Mouse (Mus musculus) midbrain, embryonic 11.5 days (tissue): ENCODE measurements around the gene Prdm15. TPM values are rescaled to one million over a fixed set of nuclear protein-coding genes. Genes with fewer than 3 reads are reported as not detected.
A peak's percentile ranks its signal among the peaks of the same experiment; 100 is the strongest.

Experiments
- ATAC-seq: fragments of 200-750 bp; cut with Nextera tagmentation; 2 replicates; pipeline ENCODE4 v1.8.0; 2017; ENCODE audit warnings: moderate TSS enrichment, moderate library complexity; ENCODE audit not compliant: low FRiP score
- DNase-seq: peaks from one replicate; pipeline ENCODE4 v3.0.0; 2015; ENCODE audit warnings: low spot score; ENCODE audit errors: missing footprints
- H3K27ac ChIP-seq: fragments of 300-500 bp; sonication (generic); 2 replicates; pipeline ENCODE4 v1.5.1; 2014; ENCODE audit warnings: low read depth, low read length
- H3K27me3 ChIP-seq: fragments of 300-500 bp; sonication (generic); 2 replicates; pipeline ENCODE4 v1.6.1; 2014; ENCODE audit warnings: mild to moderate bottlenecking, low read length, moderate library complexity, mixed read lengths; ENCODE audit not compliant: control insufficient read depth, insufficient read depth
- H3K36me3 ChIP-seq: fragments of 300-500 bp; sonication (generic); 2 replicates; pipeline ENCODE4 v1.6.1; 2014; ENCODE audit warnings: mild to moderate bottlenecking, low read length, moderate library complexity, mixed read lengths; ENCODE audit not compliant: control insufficient read depth, insufficient read depth
- H3K4me1 ChIP-seq: fragments of 300-500 bp; sonication (generic); 2 replicates; pipeline ENCODE4 v1.6.1; 2014; ENCODE audit warnings: low read length; ENCODE audit not compliant: control insufficient read depth, insufficient read depth
- H3K4me2 ChIP-seq: fragments of 300-500 bp; sonication (generic); 2 replicates; pipeline ENCODE4 v1.6.1; 2014; ENCODE audit warnings: mild to moderate bottlenecking, moderate library complexity
- H3K4me3 ChIP-seq: fragments of 300-500 bp; sonication (generic); 2 replicates; pipeline ENCODE4 v1.5.1; 2014; ENCODE audit warnings: low read depth, low read length
- H3K9ac ChIP-seq: fragments of 300-500 bp; sonication (generic); 2 replicates; pipeline ENCODE4 v1.6.1; 2014; ENCODE audit warnings: low read length
- H3K9me3 ChIP-seq: fragments of 300-500 bp; sonication (generic); 2 replicates; pipeline ENCODE4 v1.6.1; 2016; ENCODE audit warnings: low read length; ENCODE audit not compliant: control insufficient read depth
- WGBS: fragments of 180-500 bp; shearing (Covaris S2); extraction: QIAGEN DNeasy Blood & Tissue Kit; methylation state at CpG from one replicate; pipeline ENCODE4 v1.1.7; 2014; 5-methylcytosine and 5-hydroxymethylcytosine counted together
- polyA plus RNA-seq: library from polyadenylated mRNA; unstranded; fragments of >200 nt; fragmentation: Nextera tagmentation; extraction: Ambion mirVana; gene quantifications from 2 replicates; pipeline ENCODE4 v1.2.1, GENCODE M21; 2014

The Prdm15 gene
- polyA plus RNA-seq, 1 experiment from 2014 or later, result 12.2 TPM

DNA sequence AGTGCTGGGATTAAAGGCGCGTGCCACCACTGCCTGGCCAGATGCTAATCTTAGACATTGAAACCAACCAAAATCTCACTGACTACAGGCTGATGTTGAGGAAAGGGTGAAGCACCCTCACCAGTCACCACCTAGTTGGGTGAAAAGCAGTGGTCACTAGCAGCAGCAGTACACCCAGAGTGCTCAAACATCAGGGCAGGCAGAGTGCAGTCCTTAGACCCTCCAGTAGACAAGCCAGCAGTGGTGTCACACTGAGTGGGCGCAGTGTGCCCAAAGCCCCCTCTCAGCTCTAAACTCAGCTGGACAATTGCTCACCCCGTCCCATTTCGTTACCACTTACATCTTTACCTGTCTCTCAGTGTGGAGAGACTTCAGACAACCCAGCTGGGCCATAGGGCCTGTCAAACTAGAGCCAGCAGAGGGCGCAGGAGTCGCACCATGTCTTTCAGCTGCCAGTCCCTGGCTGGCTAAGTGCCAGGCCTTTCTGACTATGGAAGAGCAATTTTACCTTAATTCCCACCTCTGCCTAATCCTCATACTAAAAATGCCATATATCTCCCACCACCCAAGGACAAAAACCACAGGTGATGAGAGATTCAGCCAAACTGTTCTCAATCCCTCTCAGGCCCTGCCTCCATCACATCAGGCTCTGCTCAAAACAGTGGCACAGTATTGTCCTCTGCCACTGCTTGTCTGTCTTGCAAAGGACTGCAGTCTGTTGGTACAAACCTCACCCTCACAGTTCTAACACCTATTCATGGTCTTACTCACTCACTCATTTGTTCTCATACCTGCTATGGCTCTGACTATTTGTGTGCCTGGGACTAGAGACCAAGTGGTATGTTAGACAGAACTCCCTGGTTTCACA is 46.7 kb downstream of the Prdm15 start:
- H3K36me3 ChIP-seq, result peaks cover 35% of the 10 kb centered on the region
- H3K9me3 ChIP-seq, result no peaks in the 10 kb centered on the region
- no peak overlapping the region for H3K4me3 ChIP-seq
- H3K9ac ChIP-seq, result no peak overlapping the region
- H3K4me1 ChIP-seq, result no peaks in the 10 kb centered on the region
- no peak for ATAC-seq
- H3K27ac ChIP-seq, result no peak overlapping the region
- DNase-seq, result peak; percentile 93
- no peaks in the 10 kb centered on the region for H3K27me3 ChIP-seq
- WGBS, result 75% methylated on average over 7 of the region's 7 CpGs
- no peak overlapping the region for H3K4me2 ChIP-seq

DNA sequence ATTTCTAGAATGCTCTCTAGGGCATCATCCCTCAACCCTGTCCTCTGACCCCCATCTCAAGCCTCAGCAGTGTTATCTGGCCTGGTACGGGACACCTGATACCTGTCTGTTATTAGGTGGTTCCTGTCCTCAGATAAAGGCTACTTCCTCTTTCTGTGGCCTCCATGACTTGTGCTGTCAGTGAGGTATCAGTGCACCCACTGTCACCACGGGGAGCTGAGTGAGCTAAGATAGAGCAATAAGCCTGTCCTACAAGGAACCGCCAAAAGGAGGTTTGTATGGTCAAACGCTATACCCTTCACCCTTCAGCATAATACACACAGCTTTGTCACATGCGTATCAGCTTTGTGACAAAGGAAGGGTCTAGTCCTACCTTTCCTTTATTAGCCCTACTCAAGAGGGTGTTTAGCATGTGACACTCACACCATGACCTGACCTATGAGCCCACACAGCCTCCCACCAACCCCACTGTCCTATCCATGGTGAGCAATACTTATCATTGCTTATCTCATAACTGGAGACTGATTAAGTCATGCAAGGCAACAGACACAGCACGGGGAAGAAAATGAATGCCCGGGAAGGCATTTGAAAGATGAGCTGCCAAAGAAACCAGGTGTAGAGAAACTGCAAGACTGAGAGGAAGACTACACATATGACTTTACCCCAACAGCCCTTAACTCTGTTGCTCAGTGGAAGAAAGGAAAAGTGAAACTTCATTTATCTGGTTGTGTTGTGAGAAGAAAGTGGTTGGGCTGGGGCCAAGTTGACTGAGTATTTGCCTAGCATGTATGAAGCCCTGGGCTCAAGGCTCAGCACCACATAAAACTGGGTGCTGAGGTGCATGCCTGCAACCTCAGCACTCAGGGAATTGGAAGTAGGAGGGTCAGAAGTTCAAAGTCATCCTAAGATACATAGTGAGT is 53.4 kb downstream of the Prdm15 start:
- Histone ChIP-seq H3K36me3 (peaks cover 27% of the 10 kb centered on the region), H3K27ac (no peak overlapping the region), H3K9ac (no peak overlapping the region), H3K27me3 (no peaks in the 10 kb centered on the region), H3K4me1 (no peaks in the 10 kb centered on the region), H3K4me2 (no peak overlapping the region), H3K4me3 (no peak overlapping the region), H3K9me3 (no peaks in the 10 kb centered on the region)
- DNase-seq (no peak), ATAC-seq (no peak)
- 91% methylated on average over 7 of the region's 7 CpGs for WGBS

DNA sequence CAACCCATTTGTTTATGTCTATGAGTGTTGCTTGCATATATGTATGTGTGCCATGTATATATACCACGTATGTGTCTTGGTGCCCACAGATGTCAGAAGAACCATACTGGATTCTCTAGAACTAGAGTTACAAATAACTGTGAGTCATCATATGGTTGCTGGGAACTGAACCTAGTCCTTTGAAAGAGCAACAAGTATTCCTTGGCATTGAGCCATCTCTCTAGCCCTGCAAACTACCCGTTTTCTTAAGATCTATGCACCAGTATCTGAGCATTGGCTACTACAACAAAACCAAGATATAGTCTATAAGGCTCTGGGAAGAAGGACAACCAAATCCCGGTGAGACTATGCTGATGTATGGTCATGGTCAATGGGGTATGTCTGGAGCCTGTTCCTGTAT is 54.4 kb downstream of the Prdm15 start:
- ATAC-seq, result no peak
- Histone ChIP-seq H3K4me3 (no peak overlapping the region), H3K4me1 (no peaks in the 10 kb centered on the region), H3K27ac (no peak overlapping the region), H3K4me2 (no peak overlapping the region), H3K9ac (no peak overlapping the region), H3K9me3 (no peaks in the 10 kb centered on the region), H3K27me3 (no peaks in the 10 kb centered on the region), H3K36me3 (peaks cover 27% of the 10 kb centered on the region)
- WGBS, result 93% methylated on average over 3 of the region's 3 CpGs
- no peak for DNase-seq

DNA sequence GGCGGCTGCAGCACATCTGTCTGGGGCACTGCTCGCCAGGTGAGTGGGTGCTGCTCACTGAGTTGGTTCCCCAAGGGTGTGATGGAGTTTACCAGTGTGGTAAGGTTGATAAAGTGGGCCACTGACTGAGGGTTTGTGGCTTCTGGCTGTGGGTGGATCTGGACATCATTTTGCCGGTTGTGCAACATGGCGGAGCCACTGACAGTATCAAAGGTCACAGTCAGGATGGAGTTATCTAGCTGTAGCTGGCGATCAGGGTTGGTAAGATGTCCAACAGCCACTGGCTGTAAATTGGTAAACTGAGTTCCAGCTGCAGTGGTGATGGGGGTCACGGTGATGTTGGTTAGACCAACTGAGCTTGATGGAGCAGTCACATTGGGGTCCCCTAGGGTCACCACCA is 57.4 kb downstream of the Prdm15 start:
- no peaks in the 10 kb centered on the region for H3K27me3 ChIP-seq
- H3K4me2 ChIP-seq, result no peak overlapping the region
- WGBS, result 93% methylated on average over 6 of the region's 6 CpGs
- no peak overlapping the region for H3K9ac ChIP-seq
- DNase-seq (peak; percentile 64), ATAC-seq (no peak)
- H3K36me3 ChIP-seq, result peaks cover 26% of the 10 kb centered on the region
- no peak overlapping the region for H3K4me3 ChIP-seq
- H3K4me1 ChIP-seq, result no peaks in the 10 kb centered on the region
- no peak overlapping the region for H3K27ac ChIP-seq
- no peaks in the 10 kb centered on the region for H3K9me3 ChIP-seq

DNA sequence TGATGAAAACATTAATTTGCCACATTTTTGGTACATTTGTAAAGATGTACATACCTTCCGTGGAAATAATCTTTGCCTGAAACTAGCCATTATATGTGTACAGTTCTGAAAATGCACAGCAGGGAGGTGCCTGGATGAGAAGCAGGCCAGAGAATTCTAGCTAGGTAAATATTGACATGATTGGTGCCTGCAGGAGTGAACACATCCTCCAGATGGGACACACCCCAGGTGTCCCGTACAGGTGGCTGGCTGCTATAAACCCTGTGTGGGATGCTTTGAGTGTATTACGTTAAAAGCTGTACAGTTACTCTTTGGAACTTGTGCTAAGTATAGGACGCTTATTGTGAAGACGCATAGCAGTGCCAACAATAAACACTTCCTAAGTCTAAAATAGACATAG is 68.6 kb downstream of the Prdm15 start:
- DNase-seq, result no peak
- H3K27me3 ChIP-seq, result no peaks in the 10 kb centered on the region
- H3K9me3 ChIP-seq, result no peaks in the 10 kb centered on the region
- no peak overlapping the region for H3K4me2 ChIP-seq
- ATAC-seq, result no peak
- no peak overlapping the region for H3K4me3 ChIP-seq
- H3K27ac ChIP-seq, result no peak overlapping the region
- no peaks in the 10 kb centered on the region for H3K36me3 ChIP-seq
- no peak overlapping the region for H3K9ac ChIP-seq
- 93% methylated on average over 5 of the region's 5 CpGs for WGBS
- no peaks in the 10 kb centered on the region for H3K4me1 ChIP-seq

DNA sequence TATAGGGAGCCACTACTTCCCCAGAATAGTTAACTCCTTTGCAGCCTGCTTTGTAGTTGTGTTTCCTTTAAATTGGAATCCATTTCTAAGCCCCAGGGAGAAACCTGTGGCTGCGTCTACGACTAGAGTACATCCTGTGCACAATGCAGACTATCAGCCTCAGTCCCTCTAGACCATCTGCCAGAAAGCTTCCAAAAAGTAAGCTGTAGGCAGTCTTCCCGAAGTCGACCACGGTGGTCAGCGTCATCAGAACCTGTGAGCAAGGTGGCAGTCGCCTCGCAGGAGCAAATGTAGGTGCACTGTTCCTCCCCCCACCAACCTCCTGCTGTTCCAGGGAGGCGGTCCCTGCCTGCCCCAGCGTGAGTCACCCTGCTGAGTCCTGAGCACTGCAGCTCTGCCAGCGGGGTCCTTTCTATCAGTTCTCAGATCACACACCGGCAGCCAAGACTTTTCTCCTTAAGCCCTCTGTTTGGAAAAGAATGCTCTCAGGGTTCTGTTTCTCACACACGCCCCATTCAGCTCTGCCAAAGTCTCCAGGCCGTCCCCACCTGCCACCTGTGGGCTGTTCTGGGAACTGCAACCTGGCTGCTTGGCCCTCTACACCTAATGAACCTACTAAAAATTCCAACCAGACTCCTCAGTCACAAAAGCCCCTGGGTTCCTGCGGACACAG is 73.2 kb downstream of the Prdm15 start:
- H3K4me1 ChIP-seq, result no peaks in the 10 kb centered on the region
- H3K4me2 ChIP-seq, result no peak overlapping the region
- WGBS, result 34% methylated on average over 15 of the region's 15 CpGs
- ATAC-seq (peak; percentile 35; the same call in 1 of the 2 replicates), DNase-seq (peak; percentile 98)
- no peaks in the 10 kb centered on the region for H3K9me3 ChIP-seq
- H3K36me3 ChIP-seq, result no peaks in the 10 kb centered on the region
- no peak overlapping the region for H3K9ac ChIP-seq
- no peak overlapping the region for H3K27ac ChIP-seq
- H3K27me3 ChIP-seq, result no peaks in the 10 kb centered on the region
- H3K4me3 ChIP-seq, result no peak overlapping the region

DNA sequence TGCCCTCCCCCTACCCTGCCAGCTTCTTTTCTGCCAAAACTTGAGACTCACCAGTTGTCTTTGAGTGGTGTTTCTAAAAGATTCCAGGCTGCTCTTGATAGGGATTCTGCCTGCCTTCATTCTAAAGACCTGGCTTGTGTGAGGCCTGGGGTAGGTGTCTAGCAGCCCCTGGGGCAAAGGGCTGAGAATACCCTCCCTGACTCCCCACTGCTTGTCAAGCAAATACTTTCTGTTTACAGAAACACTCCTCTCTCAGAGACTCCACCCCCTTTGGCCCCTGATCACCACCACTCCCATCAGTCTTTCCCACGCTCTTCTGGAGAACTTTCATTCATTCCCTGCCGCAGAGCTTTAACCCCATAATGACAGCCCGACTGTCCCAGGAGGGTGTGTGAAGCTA is 85.1 kb downstream of the Prdm15 start:
- no peak overlapping the region for H3K27ac ChIP-seq
- no peak overlapping the region for H3K4me2 ChIP-seq
- no peak overlapping the region for H3K9ac ChIP-seq
- WGBS, result 45% methylated on average over 3 of the region's 3 CpGs
- peaks cover 11% of the 10 kb centered on the region for H3K4me1 ChIP-seq
- no peaks in the 10 kb centered on the region for H3K36me3 ChIP-seq
- ATAC-seq, result no peak
- no peaks in the 10 kb centered on the region for H3K9me3 ChIP-seq
- H3K27me3 ChIP-seq, result peaks cover 40% of the 10 kb centered on the region
- no peak for DNase-seq
- H3K4me3 ChIP-seq, result no peak overlapping the region

DNA sequence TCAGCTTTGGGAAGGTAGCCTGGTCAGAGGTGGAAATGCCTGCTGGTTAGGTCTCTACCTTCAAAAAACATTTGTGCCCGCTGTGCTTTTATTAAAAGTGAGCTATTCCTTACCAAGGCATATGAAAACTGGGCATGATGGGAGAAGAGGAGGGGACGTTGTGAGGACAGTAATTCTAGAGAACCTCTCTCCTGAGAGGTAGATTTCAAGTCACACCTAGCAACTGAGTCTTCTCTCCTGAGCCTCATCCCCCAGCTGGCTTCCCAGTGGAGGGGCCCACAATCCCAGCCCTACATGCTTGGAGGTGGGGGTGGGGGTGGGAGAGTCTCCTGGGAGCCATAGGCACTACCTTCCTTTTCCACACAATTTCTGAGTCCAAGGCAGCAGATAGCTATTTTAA is 87.0 kb downstream of the Prdm15 start:
- Histone ChIP-seq H3K4me1 (peaks cover 11% of the 10 kb centered on the region), H3K27ac (no peak overlapping the region), H3K4me2 (no peak overlapping the region), H3K36me3 (no peaks in the 10 kb centered on the region), H3K27me3 (peaks cover 40% of the 10 kb centered on the region), H3K9me3 (no peaks in the 10 kb centered on the region), H3K9ac (no peak overlapping the region), H3K4me3 (no peak overlapping the region)
- DNase-seq (peak; percentile 83), ATAC-seq (no peak)
- 69% methylated on average over 2 of the region's 2 CpGs for WGBS
